Mouse (Mus musculus): ENCODE measurements around the gene Pdgfd. TPM values are rescaled to one million over a fixed set of nuclear protein-coding genes. Genes with fewer than 3 reads are reported as not detected.

Gene Pdgfd
- polyA plus RNA-seq, 1 experiment: 20.4 TPM

DNA sequence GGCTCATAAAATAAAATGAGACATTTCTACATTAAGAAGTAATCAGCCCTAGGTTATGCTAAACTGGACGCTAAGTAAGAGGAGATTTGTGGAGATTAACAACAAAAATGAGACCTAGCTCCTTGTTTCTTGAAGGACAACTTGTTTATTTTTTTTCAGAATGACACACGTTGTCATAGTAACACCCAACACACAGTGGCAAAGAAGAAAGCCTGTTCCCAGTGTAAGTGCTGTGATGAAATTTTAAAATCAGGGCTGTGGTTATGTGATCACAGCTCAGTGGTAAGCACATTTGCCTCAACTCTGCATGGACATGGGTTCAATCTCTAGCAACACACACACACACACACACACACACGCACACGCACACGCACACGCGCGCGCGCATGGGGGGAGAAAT, 174.5 kb downstream of the Pdgfd start:
- Histone ChIP-seq H3K27ac (ENCODE audit: insufficient read depth, low read length) (no peak overlapping the region), H3K4me3 (ENCODE audit: insufficient read depth, low read length) (no peak overlapping the region), H3K4me1 (ENCODE audit: control insufficient read depth, insufficient read depth, low read length) (no peaks in the 10 kb centered on the region)
- TF ChIP-seq CTCF (IDR thresholded peaks at IDR 0.05; ENCODE audit: borderline replicate concordance, insufficient read depth, low read length) (no peak), POLR2A (IDR thresholded peaks at IDR 0.05; ENCODE audit: low read depth, low read length) (no peak)

DNA sequence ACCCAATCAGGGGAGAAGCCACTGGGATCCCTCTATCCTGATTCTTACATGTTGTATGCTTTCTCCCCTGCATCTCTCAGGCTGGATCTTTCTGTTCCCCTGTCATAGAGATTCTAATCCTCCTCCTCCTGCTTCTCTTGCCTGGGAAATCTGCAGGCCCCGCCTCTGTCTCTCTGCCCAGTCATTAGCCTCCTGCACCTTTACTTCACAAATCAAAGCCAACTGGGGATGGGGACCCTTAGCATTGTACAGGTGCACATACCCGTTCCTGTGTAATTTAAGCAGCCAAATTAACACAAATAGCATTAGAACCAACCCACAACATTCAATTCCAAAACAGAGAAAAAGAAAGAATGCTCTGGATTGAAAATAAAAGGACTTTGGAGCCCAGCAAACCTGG, 176.1 kb downstream of the Pdgfd start:
- Histone ChIP-seq H3K4me1 (ENCODE audit: control insufficient read depth, insufficient read depth, low read length) (no peaks in the 10 kb centered on the region), H3K27ac (ENCODE audit: insufficient read depth, low read length) (no peak overlapping the region), H3K4me3 (ENCODE audit: insufficient read depth, low read length) (no peak overlapping the region)
- no peak for TF ChIP-seq CTCF (IDR thresholded peaks at IDR 0.05; ENCODE audit: borderline replicate concordance, insufficient read depth, low read length)
- TF ChIP-seq POLR2A (IDR thresholded peaks at IDR 0.05; ENCODE audit: low read depth, low read length): no peak

DNA sequence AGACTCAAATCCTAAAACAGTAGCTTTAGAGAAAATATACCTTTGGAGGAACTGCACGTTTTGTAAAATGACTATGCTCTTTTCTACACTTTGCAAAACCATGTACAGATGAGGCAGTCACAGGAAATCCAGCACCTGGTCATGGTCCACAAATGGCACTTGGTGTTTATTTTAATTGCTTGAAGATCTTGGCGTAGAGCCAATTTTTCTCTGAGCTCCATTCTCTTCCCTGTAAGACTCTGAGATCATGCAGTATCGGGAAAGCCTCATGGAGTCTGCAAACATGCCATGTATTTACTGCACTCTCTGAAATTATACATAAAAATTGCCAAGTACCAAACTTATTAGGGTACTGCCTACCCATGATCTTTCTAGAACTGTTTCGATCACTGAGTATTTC, 176.5 kb downstream of the Pdgfd start:
- Histone ChIP-seq H3K27ac (ENCODE audit: insufficient read depth, low read length) (no peak overlapping the region), H3K4me3 (ENCODE audit: insufficient read depth, low read length) (no peak overlapping the region), H3K4me1 (ENCODE audit: control insufficient read depth, insufficient read depth, low read length) (no peaks in the 10 kb centered on the region)
- TF ChIP-seq POLR2A (IDR thresholded peaks at IDR 0.05; ENCODE audit: low read depth, low read length): no peak
- TF ChIP-seq CTCF (IDR thresholded peaks at IDR 0.05; ENCODE audit: borderline replicate concordance, insufficient read depth, low read length): no peak

DNA sequence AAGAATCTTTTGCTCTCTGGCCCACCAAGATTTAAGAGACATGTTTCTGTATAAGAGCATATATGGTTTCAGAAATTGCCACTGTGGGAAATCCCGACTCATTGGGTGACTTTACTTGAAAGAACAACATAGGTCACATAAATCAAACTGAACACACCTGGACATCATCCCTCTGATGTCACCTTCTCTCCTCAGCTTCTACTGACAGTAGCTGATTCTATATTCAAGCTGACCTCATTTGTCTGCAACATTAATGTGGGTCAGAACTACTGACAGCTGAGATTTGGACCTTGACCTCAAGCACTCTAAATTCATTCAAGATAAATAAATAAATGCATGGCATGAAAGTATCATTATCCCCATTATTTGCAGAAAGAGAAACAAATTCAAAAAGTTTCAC, 177.0 kb downstream of the Pdgfd start:
- Histone ChIP-seq H3K27ac (ENCODE audit: insufficient read depth, low read length) (no peak overlapping the region), H3K4me1 (ENCODE audit: control insufficient read depth, insufficient read depth, low read length) (no peaks in the 10 kb centered on the region), H3K4me3 (ENCODE audit: insufficient read depth, low read length) (no peak overlapping the region)
- TF ChIP-seq POLR2A (IDR thresholded peaks at IDR 0.05; ENCODE audit: low read depth, low read length) (no peak), CTCF (IDR thresholded peaks at IDR 0.05; ENCODE audit: borderline replicate concordance, insufficient read depth, low read length) (no peak)

- Histone ChIP-seq H3K27ac (ENCODE audit: insufficient read depth, low read length) (no peak overlapping the region), H3K4me3 (ENCODE audit: insufficient read depth, low read length) (no peak overlapping the region)
Measured at GRCm38 (mm10) chr9:6353257-6353960, 185.0 kb downstream of the Pdgfd start.

DNA sequence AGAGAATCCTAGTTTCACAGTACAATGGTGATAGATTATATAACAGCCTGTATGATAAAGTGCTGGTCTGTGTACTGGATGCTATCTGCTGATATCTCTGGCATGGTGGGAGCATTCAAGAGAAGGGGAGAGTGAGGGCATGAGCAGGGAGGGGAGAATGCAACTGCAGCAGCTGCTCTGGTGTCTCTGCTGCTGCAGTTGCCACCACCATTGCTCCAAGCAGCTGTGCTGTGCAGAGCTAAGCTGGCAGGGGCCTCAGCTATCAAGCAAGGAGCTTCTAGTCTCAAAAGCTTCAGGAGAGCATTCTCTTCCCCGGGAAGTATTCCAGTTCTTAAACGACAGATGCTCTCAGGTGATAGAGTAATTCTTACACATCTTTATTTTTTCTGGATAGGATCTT, 192.4 kb downstream of the Pdgfd start:
- no peak for TF ChIP-seq POLR2A (IDR thresholded peaks at IDR 0.05; ENCODE audit: low read depth, low read length)
- no peak for TF ChIP-seq CTCF (IDR thresholded peaks at IDR 0.05; ENCODE audit: borderline replicate concordance, insufficient read depth, low read length)
- no peak overlapping the region for H3K27ac ChIP-seq (ENCODE audit: insufficient read depth, low read length)
- no peak overlapping the region for H3K4me3 ChIP-seq (ENCODE audit: insufficient read depth, low read length)
- H3K4me1 ChIP-seq (ENCODE audit: control insufficient read depth, insufficient read depth, low read length): no peaks in the 10 kb centered on the region

More at GRCm38 (mm10) chr9:6353257-6353960, 185.0 kb downstream of the Pdgfd start:
- TF ChIP-seq POLR2A (IDR thresholded peaks at IDR 0.05; ENCODE audit: low read depth, low read length) (no peak), CTCF (IDR thresholded peaks at IDR 0.05; ENCODE audit: borderline replicate concordance, insufficient read depth, low read length) (no peak)
- H3K4me1 ChIP-seq (ENCODE audit: control insufficient read depth, insufficient read depth, low read length): no peaks in the 10 kb centered on the region

- H3K27ac ChIP-seq (ENCODE audit: insufficient read depth, low read length): no peak overlapping the region
- no peak overlapping the region for H3K4me3 ChIP-seq (ENCODE audit: insufficient read depth, low read length)
- TF ChIP-seq POLR2A (IDR thresholded peaks at IDR 0.05; ENCODE audit: low read depth, low read length): no peak
- TF ChIP-seq CTCF (IDR thresholded peaks at IDR 0.05; ENCODE audit: borderline replicate concordance, insufficient read depth, low read length): no peak
- H3K4me1 ChIP-seq (ENCODE audit: control insufficient read depth, insufficient read depth, low read length): no peaks in the 10 kb centered on the region
Measured at GRCm38 (mm10) chr9:6366550-6366949, 198.2 kb downstream of the Pdgfd start.

DNA sequence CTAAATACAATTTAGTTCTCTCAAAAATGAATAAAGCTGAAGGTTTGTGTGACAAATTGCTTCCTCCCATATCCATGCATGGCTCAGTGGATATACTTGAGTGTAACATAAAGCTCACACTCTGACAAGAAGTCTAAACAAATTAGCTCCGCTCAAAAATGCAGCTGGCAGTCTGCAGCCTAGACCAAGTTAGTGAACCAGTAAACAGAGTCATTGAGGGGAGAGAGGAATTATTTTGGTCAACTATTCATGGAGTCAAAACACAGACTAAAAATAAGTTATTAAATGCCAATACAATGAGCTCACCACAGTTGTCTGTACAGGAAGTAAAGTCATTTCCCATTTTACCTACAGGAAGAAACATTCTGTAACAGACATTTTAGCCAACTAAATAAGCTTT, 233.4 kb downstream of the Pdgfd start:
- Histone ChIP-seq H3K4me3 (ENCODE audit: insufficient read depth, low read length) (no peak overlapping the region), H3K27ac (ENCODE audit: insufficient read depth, low read length) (no peak overlapping the region), H3K4me1 (ENCODE audit: control insufficient read depth, insufficient read depth, low read length) (peaks cover 2% of the 10 kb centered on the region)
- no peak for TF ChIP-seq CTCF (IDR thresholded peaks at IDR 0.05; ENCODE audit: borderline replicate concordance, insufficient read depth, low read length)
- TF ChIP-seq POLR2A (IDR thresholded peaks at IDR 0.05; ENCODE audit: low read depth, low read length): no peak

DNA sequence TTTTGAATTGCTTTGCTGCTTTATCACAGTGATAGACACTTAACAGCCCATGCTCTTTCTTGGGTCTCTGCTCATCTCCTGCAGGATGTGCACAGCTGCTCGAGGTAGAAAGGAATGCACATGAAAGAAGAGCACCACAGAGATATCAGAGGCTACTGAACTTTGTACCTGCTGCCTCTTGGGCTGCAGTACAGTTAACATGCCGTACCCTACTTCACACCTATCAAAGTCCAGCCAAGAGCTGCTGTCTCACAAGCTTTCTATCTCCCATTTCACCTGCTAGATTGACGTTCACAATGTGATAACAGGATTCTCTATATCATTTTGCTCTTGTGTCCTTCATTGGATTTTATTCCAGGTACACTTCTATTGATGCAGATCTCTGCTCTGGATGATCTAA, 238.2 kb downstream of the Pdgfd start:
- Histone ChIP-seq H3K27ac (ENCODE audit: insufficient read depth, low read length) (no peak overlapping the region), H3K4me1 (ENCODE audit: control insufficient read depth, insufficient read depth, low read length) (no peaks in the 10 kb centered on the region), H3K4me3 (ENCODE audit: insufficient read depth, low read length) (no peak overlapping the region)
- TF ChIP-seq POLR2A (IDR thresholded peaks at IDR 0.05; ENCODE audit: low read depth, low read length) (no peak), CTCF (IDR thresholded peaks at IDR 0.05; ENCODE audit: borderline replicate concordance, insufficient read depth, low read length) (no peak)

- Histone ChIP-seq H3K4me3 (ENCODE audit: insufficient read depth, low read length) (no peak overlapping the region), H3K4me1 (ENCODE audit: control insufficient read depth, insufficient read depth, low read length) (no peaks in the 10 kb centered on the region), H3K27ac (ENCODE audit: insufficient read depth, low read length) (no peak overlapping the region)
- TF ChIP-seq POLR2A (IDR thresholded peaks at IDR 0.05; ENCODE audit: low read depth, low read length) (no peak), CTCF (IDR thresholded peaks at IDR 0.05; ENCODE audit: borderline replicate concordance, insufficient read depth, low read length) (no peak)
Measured at GRCm38 (mm10) chr9:6407972-6408371, 239.6 kb downstream of the Pdgfd start.

All from embryonic fibroblast, embryonic 13.5 days (primary cell).